33 mouse cellular contexts compared by ENCODE assay signal in the genomic region with DNA sequence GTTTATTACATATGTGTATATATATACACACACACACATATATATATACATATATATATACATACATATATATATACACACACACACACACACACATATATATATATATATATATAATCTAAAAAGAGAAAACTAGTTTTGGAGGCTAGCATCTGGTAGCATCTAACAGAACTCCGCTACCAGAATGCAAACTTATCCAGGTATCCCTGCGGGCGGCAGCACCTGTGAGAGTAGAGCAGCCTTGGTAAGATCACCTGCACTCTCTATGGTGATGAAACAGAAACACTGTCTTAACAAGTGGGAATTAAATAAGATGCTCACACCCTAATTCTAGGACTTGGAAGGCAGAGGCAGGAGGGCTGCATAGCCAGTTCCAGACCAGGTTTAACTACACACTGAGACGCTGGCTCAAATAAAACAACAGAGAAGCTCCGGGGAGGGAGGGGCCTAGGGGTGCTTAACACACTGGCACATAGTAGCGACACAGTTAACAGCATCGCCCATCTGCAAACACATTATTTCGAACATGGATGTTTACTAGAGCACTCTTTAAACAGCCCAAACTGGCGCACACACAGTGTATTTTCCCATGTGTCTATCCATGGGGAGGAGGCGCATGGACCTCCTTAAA. TPM values are rescaled to one million over a fixed set of nuclear protein-coding genes. Genes with fewer than 3 reads are reported as not detected.
"Had no signal": no experiment of that assay in that cellular context is flagged by ENCODE, and none has a peak within 500 bp of the region (broad histone marks: within the 10 kb centered on the region; RNA-seq: fewer than 3 reads in every experiment).

No protein-coding gene starts in this region.

- DNase-seq: left cerebral cortex, postnatal 4 days; liver; liver, embryonic 13.5 days; liver, postnatal 0 days; lung, adult 18-20 months; lung, adult 2 months; lung, embryonic 14.5 days; lung, postnatal 10 days; lung, postnatal 14 days; lung, postnatal 36 days; lung, postnatal 4 days had no signal

- H3K4me2 ChIP-seq: limb, embryonic 12.5 days; limb, embryonic 13.5 days; limb, embryonic 15.5 days; liver, embryonic 11.5 days; liver, embryonic 12.5 days; liver, embryonic 13.5 days; liver, embryonic 15.5 days; lung, embryonic 14.5 days; lung, embryonic 15.5 days; midbrain, embryonic 11.5 days; midbrain, embryonic 12.5 days; midbrain, embryonic 13.5 days; midbrain, embryonic 15.5 days; neural tube, embryonic 12.5 days had no signal

- H3K4me3 ChIP-seq: limb, embryonic 10.5 days; limb, embryonic 12.5 days; limb, embryonic 13.5 days; limb, embryonic 15.5 days; liver, embryonic 12.5 days; liver, embryonic 13.5 days; liver, embryonic 15.5 days; lung, embryonic 15.5 days; megakaryocyte, embryonic 14.5 days; midbrain, embryonic 10.5 days; midbrain, embryonic 12.5 days; midbrain, embryonic 13.5 days; midbrain, embryonic 15.5 days; myocyte; neural tube, embryonic 12.5 days had no signal

- H3K9me3 ChIP-seq: limb, embryonic 10.5 days; limb, embryonic 12.5 days; limb, embryonic 13.5 days; limb, embryonic 15.5 days; liver, embryonic 12.5 days; liver, embryonic 13.5 days; liver, embryonic 15.5 days; lung, embryonic 15.5 days; megakaryocyte, embryonic 14.5 days; midbrain, embryonic 10.5 days; midbrain, embryonic 12.5 days; midbrain, embryonic 13.5 days; midbrain, embryonic 15.5 days; neural tube, embryonic 12.5 days had no signal

- H3K27me3 ChIP-seq: limb, embryonic 12.5 days; limb, embryonic 13.5 days; limb, embryonic 15.5 days; liver, embryonic 12.5 days; liver, embryonic 13.5 days; liver, embryonic 15.5 days; lung, embryonic 15.5 days; megakaryocyte, embryonic 14.5 days; midbrain, embryonic 12.5 days; midbrain, embryonic 13.5 days; midbrain, embryonic 15.5 days; neural tube, embryonic 12.5 days had no signal

- ATAC-seq: liver, embryonic 12.5 days; liver, postnatal 0 days; lung, postnatal 0 days; midbrain, embryonic 13.5 days; midbrain, embryonic 15.5 days; midbrain, embryonic 16.5 days had no signal

- H3K4me1 ChIP-seq: limb, embryonic 10.5 days; limb, embryonic 12.5 days; limb, embryonic 13.5 days; limb, embryonic 15.5 days; liver, embryonic 12.5 days; liver, embryonic 13.5 days; liver, embryonic 15.5 days; lung, embryonic 15.5 days; midbrain, embryonic 10.5 days; midbrain, embryonic 12.5 days; midbrain, embryonic 13.5 days; midbrain, embryonic 15.5 days; neural tube, embryonic 12.5 days had no signal

- H3K27ac ChIP-seq: limb, embryonic 10.5 days; limb, embryonic 12.5 days; limb, embryonic 13.5 days; limb, embryonic 15.5 days; liver, embryonic 12.5 days; liver, embryonic 13.5 days; liver, embryonic 14.5 days; liver, embryonic 15.5 days; lung, embryonic 15.5 days; macrophage; midbrain, embryonic 10.5 days; midbrain, embryonic 12.5 days; midbrain, embryonic 13.5 days; midbrain, embryonic 15.5 days; neural tube, embryonic 12.5 days had no signal

- H3K9ac ChIP-seq: limb, embryonic 12.5 days; limb, embryonic 13.5 days; limb, embryonic 15.5 days; liver, embryonic 12.5 days; liver, embryonic 13.5 days; liver, embryonic 14.5 days; liver, embryonic 15.5 days; liver, postnatal 0 days; lung, embryonic 14.5 days; lung, embryonic 15.5 days; midbrain, embryonic 12.5 days; midbrain, embryonic 13.5 days; midbrain, embryonic 15.5 days; neural tube, embryonic 12.5 days had no signal

RNA-seq across cellular contexts. Expression of a gene that starts 56.2 kb away (rescaled TPM):
- total RNA-seq: megakaryocyte progenitor cell, adult 5-6 weeks; monocyte, adult 5-6 weeks had no signal
- polyA plus RNA-seq: macrophage had no signal
